Mouse (Mus musculus): ENCODE results near the gene Ciao2a.

DNA sequence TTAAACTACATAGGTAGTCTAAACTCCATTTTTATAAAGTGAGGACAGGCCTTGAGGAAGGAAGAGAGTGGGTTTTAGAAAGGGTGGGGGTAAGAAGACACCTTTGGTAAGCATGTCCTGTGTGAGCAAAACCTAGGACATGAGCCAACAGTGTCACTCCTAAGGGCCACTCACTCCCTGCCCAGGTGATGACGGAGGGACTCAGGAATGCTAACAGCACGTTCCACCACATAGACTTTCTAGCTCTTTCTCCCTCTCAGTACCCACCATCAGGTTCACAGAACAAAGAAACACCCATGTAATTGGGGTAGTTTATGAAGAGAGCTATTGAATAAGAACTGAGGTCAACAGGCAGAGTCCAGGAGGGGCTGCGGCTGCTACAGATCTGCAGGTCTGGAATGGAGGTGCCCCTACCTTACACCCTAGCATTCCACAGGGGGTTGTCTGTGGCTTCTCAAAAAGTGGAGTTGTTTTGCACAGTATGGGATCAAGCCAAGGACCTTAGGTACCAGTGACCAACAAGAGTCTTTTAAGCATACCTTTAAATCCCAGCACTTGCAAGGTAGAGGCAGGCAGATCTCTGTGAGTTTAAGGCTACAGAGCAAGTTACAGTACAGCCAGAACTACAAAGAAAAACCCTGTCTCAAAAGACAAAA lies 45.5 kb upstream of the Ciao2a start:
- TF ChIP-seq CTCF (IDR thresholded peaks at IDR 0.05; ENCODE audit: borderline replicate concordance, control insufficient read depth, extremely low read depth, insufficient read depth, low read length, poor library complexity) (no peak), POLR2A (IDR thresholded peaks at IDR 0.05; ENCODE audit: control insufficient read depth, extremely low read depth, insufficient read depth, low read length, poor library complexity) (no peak)
